Mouse (Mus musculus): ENCODE measurements at regions not wholly inside any gene's neighbourhood (a gene's known extent, or its start where the extent isn't known, plus 50 kb on each side); places are given as distances from the start of the nearest gene placed in this dataset.

DNA sequence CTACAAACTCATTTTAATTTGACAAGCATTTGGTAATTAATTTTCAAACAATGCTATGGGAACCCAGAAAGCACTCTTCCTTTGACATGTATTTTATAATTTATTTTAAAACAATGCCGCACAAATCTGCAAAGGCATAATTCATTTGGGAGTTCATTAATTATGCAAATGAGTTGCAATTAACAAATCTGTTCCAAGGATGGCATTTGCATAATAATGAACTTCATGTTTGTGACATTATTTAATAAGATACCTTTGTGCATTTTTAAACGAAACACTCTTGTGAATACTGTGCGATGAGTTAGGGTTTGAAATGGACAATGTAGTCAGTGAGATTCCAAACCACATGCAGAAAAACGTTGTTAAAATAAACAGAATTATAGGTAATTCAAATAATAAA, 80.9 kb upstream of the Itga4 start:
- no peak overlapping the region for H3K4me3 ChIP-seq (ENCODE audit: insufficient read depth, low read depth, low read length)
- H3K27ac ChIP-seq (ENCODE audit: insufficient read depth, low read depth, low read length) = no peak overlapping the region
- TF ChIP-seq POLR2A (IDR thresholded peaks at IDR 0.05; ENCODE audit: insufficient read depth, low read depth, low read length) = no peak
- TF ChIP-seq CTCF (IDR thresholded peaks at IDR 0.05; ENCODE audit: insufficient read depth, low read depth, low read length) = no peak
- no peaks in the 10 kb centered on the region for H3K4me1 ChIP-seq (ENCODE audit: control insufficient read depth, insufficient read depth, low read length)
- WGBS = 67% methylated on average over 4 of the region's 4 CpGs

GRCm38 (mm10) chr2:79180782-79181181, 74.4 kb upstream of the Itga4 start:
- 63% methylated on average over 7 of the region's 7 CpGs for WGBS
- Histone ChIP-seq H3K4me1 (ENCODE audit: control insufficient read depth, insufficient read depth, low read length) (no peaks in the 10 kb centered on the region), H3K27ac (ENCODE audit: insufficient read depth, low read depth, low read length) (no peak overlapping the region), H3K4me3 (ENCODE audit: insufficient read depth, low read depth, low read length) (no peak overlapping the region)
- TF ChIP-seq CTCF (IDR thresholded peaks at IDR 0.05; ENCODE audit: insufficient read depth, low read depth, low read length) (no peak), POLR2A (IDR thresholded peaks at IDR 0.05; ENCODE audit: insufficient read depth, low read depth, low read length) (no peak)

DNA sequence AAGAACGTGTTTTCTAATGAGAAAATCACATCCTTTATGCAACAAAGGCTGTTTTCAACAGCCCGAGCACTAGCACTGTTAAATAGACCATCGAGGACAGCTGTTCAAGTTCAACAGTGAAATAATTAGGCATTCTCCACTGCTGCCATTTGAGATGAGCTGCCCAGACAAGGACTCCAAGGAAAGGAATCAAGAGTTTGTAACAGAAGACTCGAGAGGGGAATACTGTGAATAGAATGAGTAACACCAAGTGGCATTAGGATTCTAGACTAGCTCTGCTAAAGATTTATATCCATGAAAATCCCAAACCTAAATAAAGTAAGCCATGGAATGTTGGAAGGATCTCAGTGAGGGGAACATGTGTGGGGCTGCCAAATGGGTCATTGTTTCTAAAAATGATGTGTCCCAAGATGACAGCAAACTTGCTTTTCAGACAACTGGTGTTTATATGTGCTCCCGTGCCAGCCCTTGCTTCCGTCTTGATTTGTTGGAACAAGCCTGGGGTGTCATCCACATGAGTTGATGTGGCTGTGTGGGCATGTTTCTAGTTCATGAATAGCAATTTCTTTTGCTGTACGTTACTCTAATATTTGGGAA, 72.1 kb upstream of the Itga4 start:
- Histone ChIP-seq H3K27ac (ENCODE audit: insufficient read depth, low read depth, low read length) (no peak overlapping the region), H3K4me1 (ENCODE audit: control insufficient read depth, insufficient read depth, low read length) (peaks cover 2% of the 10 kb centered on the region; the same call in 1 of the 2 replicates), H3K4me3 (ENCODE audit: insufficient read depth, low read depth, low read length) (no peak overlapping the region)
- 59% methylated on average over 7 of the region's 7 CpGs for WGBS
- no peak for TF ChIP-seq CTCF (IDR thresholded peaks at IDR 0.05; ENCODE audit: insufficient read depth, low read depth, low read length)
- no peak for TF ChIP-seq POLR2A (IDR thresholded peaks at IDR 0.05; ENCODE audit: insufficient read depth, low read depth, low read length)

GRCm38 (mm10) chr2:79185234-79186101, 69.8 kb upstream of the Itga4 start:
- H3K4me1 ChIP-seq (ENCODE audit: control insufficient read depth, insufficient read depth, low read length) = peaks cover 2% of the 10 kb centered on the region; the same call in 1 of the 2 replicates
- WGBS = 38% methylated on average over 11 of the region's 11 CpGs
- no peak overlapping the region for H3K4me3 ChIP-seq (ENCODE audit: insufficient read depth, low read depth, low read length)
- H3K27ac ChIP-seq (ENCODE audit: insufficient read depth, low read depth, low read length) = no peak overlapping the region
- TF ChIP-seq CTCF (IDR thresholded peaks at IDR 0.05; ENCODE audit: insufficient read depth, low read depth, low read length) (no peak), POLR2A (IDR thresholded peaks at IDR 0.05; ENCODE audit: insufficient read depth, low read depth, low read length) (no peak)

DNA sequence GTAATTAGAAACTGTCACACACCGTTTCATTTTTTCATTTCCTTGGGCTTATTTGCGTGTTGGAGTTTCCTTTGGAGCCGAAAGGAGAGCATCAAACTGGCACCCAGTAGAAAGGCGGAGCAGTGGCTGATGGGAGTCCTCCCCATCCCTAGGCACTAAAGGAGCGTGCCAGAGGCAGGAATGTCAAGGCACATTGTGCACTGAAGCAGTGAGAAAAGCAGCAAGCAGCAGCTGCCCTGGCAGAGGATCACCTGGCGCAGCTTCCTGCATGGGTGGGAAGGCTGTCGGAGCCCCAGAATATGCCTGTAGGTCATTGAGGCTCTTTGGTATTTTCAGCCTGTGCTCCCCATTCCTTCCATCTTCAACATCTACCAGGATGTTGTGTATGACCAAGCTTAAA, 68.3 kb upstream of the Itga4 start:
- 77% methylated on average over 7 of the region's 7 CpGs for WGBS
- H3K4me1 ChIP-seq (ENCODE audit: control insufficient read depth, insufficient read depth, low read length) = peaks cover 2% of the 10 kb centered on the region; the same call in 1 of the 2 replicates
- no peak overlapping the region for H3K27ac ChIP-seq (ENCODE audit: insufficient read depth, low read depth, low read length)
- TF ChIP-seq POLR2A (IDR thresholded peaks at IDR 0.05; ENCODE audit: insufficient read depth, low read depth, low read length) (no peak), CTCF (IDR thresholded peaks at IDR 0.05; ENCODE audit: insufficient read depth, low read depth, low read length) (no peak)
- no peak overlapping the region for H3K4me3 ChIP-seq (ENCODE audit: insufficient read depth, low read depth, low read length)

- no peak overlapping the region for H3K27ac ChIP-seq (ENCODE audit: insufficient read depth, low read depth, low read length)
- no peak for TF ChIP-seq POLR2A (IDR thresholded peaks at IDR 0.05; ENCODE audit: insufficient read depth, low read depth, low read length)
- TF ChIP-seq CTCF (IDR thresholded peaks at IDR 0.05; ENCODE audit: insufficient read depth, low read depth, low read length) = no peak
- no peak overlapping the region for H3K4me3 ChIP-seq (ENCODE audit: insufficient read depth, low read depth, low read length)
- H3K4me1 ChIP-seq (ENCODE audit: control insufficient read depth, insufficient read depth, low read length) = peaks cover 2% of the 10 kb centered on the region; the same call in 1 of the 2 replicates
- WGBS = 85% methylated on average over 6 of the region's 6 CpGs
Observed at GRCm38 (mm10) chr2:79188511-79189193, 66.6 kb upstream of the Itga4 start.

- no peak overlapping the region for H3K27ac ChIP-seq (ENCODE audit: insufficient read depth, low read depth, low read length)
- WGBS = 71% methylated on average over 1 of the region's 1 CpGs
- no peak overlapping the region for H3K4me3 ChIP-seq (ENCODE audit: insufficient read depth, low read depth, low read length)
- no peaks in the 10 kb centered on the region for H3K4me1 ChIP-seq (ENCODE audit: control insufficient read depth, insufficient read depth, low read length)
- TF ChIP-seq CTCF (IDR thresholded peaks at IDR 0.05; ENCODE audit: insufficient read depth, low read depth, low read length) (no peak), POLR2A (IDR thresholded peaks at IDR 0.05; ENCODE audit: insufficient read depth, low read depth, low read length) (no peak)
Observed at GRCm38 (mm10) chr2:79193851-79194250, 61.4 kb upstream of the Itga4 start.

- TF ChIP-seq POLR2A (IDR thresholded peaks at IDR 0.05; ENCODE audit: insufficient read depth, low read depth, low read length) (no peak), CTCF (IDR thresholded peaks at IDR 0.05; ENCODE audit: insufficient read depth, low read depth, low read length) (no peak)
- H3K4me3 ChIP-seq (ENCODE audit: insufficient read depth, low read depth, low read length) = no peak overlapping the region
- 71% methylated on average over 6 of the region's 6 CpGs for WGBS
- H3K27ac ChIP-seq (ENCODE audit: insufficient read depth, low read depth, low read length) = no peak overlapping the region
- no peaks in the 10 kb centered on the region for H3K4me1 ChIP-seq (ENCODE audit: control insufficient read depth, insufficient read depth, low read length)
Observed at GRCm38 (mm10) chr2:79201677-79202076, 53.5 kb upstream of the Itga4 start.
